Mouse (Mus musculus) E14TG2a.4 (cell line): Measurements from ENCODE around the gene Slc25a39.

Experiments used
- CTCF ChIP-seq: conservative IDR thresholded peaks from 2 replicates; pipeline ENCODE4 v1.5.1; 2014; ENCODE audit warnings: low read length
- NANOG ChIP-seq: IDR thresholded peaks from 2 replicates; pipeline ENCODE4 v1.6.1; 2014; ENCODE audit warnings: borderline replicate concordance, low read length, mixed read lengths

GRCm38 (mm10) chr11:102445264-102445890 lies 37.6 kb upstream of the Slc25a39 start:
- TF ChIP-seq CTCF (no peak), NANOG (no peak)
